8 mouse cellular contexts compared by ENCODE assay signal in genomic region chr5:146963937-146964278, GRCm38 (mm10). TPM values are rescaled to one million over a fixed set of nuclear protein-coding genes. Genes with fewer than 3 reads are reported as not detected.
DNase-seq lines count a peak whose midpoint lies in the region; ATAC-seq and TF ChIP-seq lines count a peak whose summit lies in the region.

No protein-coding gene starts in this region.

- H3K27ac ChIP-seq in heart, adult 2 months: peak overlapping the region; percentile 62
- H3K27ac ChIP-seq in hindbrain, embryonic 10.5 days: peak overlapping the region; percentile 89

- no peaks in the 10 kb centered on the region for H3K27me3 ChIP-seq in heart, adult 2 months (ENCODE audit: control insufficient read depth, insufficient read depth, low read length)
- H3K27me3 ChIP-seq in hindbrain, embryonic 10.5 days (ENCODE audit: insufficient read depth, poor library complexity, severe bottlenecking): peaks cover 11% of the 10 kb centered on the region; the same call in 1 of the 2 replicates
- peaks cover 8% of the 10 kb centered on the region for H3K27me3 ChIP-seq in megakaryocyte, embryonic 14.5 days (replicated peaks)

- TF ChIP-seq EP300 in heart, adult 2 months (IDR thresholded peaks at IDR 0.05; ENCODE audit: insufficient read depth, low read depth, low read length): no peak

- no peaks in the 10 kb centered on the region for H3K9me3 ChIP-seq in hindbrain, embryonic 10.5 days
- no peaks in the 10 kb centered on the region for H3K9me3 ChIP-seq in megakaryocyte, embryonic 14.5 days

- intact Hi-C loops in heart, adult 2 months (cut with DNase I): loop anchor here (1.0 to 10.0 kb wide), 3 partner anchors 15 to 119 kb away; partner anchors contain the start of genes Lnx2, Polr1d and Rasl11a

- TF ChIP-seq CTCF in heart, adult 2 months (IDR thresholded peaks at IDR 0.05): no peak

- H3K36me3 ChIP-seq in heart, adult 2 months (ENCODE audit: control insufficient read depth, insufficient read depth, low read length): no peaks in the 10 kb centered on the region
- peaks cover 9% of the 10 kb centered on the region for H3K36me3 ChIP-seq in hindbrain, embryonic 10.5 days
- H3K36me3 ChIP-seq in megakaryocyte, embryonic 14.5 days (replicated peaks; ENCODE audit: low read length): peaks cover 27% of the 10 kb centered on the region

- H3K4me3 ChIP-seq in heart, adult 2 months: peak overlapping the region; percentile 76
- H3K4me3 ChIP-seq in hindbrain, embryonic 10.5 days: peak overlapping the region; percentile 90
- H3K4me3 ChIP-seq in megakaryocyte, embryonic 14.5 days (replicated peaks): peak overlapping the region; percentile 100

- WGBS in heart, adult 2 months: 57% methylated on average over 8 of the region's 8 CpGs
- 55% methylated on average over 8 of the region's 8 CpGs for WGBS in hindbrain, embryonic 10.5 days

- no peaks in the 10 kb centered on the region for H3K79me2 ChIP-seq in heart, adult 2 months (replicated peaks; ENCODE audit: control insufficient read depth, insufficient read depth, low read length)

- peak overlapping the region; percentile 48 for H3K9ac ChIP-seq in heart, adult 2 months (ENCODE audit: low read depth, low read length)

- DNase-seq in heart, adult 2 months: peak in 1 of 2 experiments; percentile 39
- DNase-seq in heart, postnatal 4 days: no peak
- DNase-seq in ES-CJ7 (ENCODE audit: low read depth, low spot score): peak; percentile 41
- DNase-seq in hindbrain, embryonic 10.5 days (ENCODE audit: low spot score): no peak
- no peak for DNase-seq in thymus, postnatal 14 days
- DNase-seq in embryo, embryonic 9.5 days (ENCODE audit: extremely low spot score): no peak

- no peak for TF ChIP-seq POLR2A in heart, adult 2 months (IDR thresholded peaks at IDR 0.05; ENCODE audit: insufficient read depth, low read depth, low read length)

- no peak for ATAC-seq in erythroid progenitor cell, adult 5-6 weeks (replicated peaks; ENCODE audit: low FRiP score, poor library complexity, severe bottlenecking)

- H3K4me1 ChIP-seq in heart, adult 2 months (ENCODE audit: control insufficient read depth, insufficient read depth, low read length): peaks cover 7% of the 10 kb centered on the region
- H3K4me1 ChIP-seq in hindbrain, embryonic 10.5 days (replicated peaks): peaks cover 15% of the 10 kb centered on the region
- peaks cover 40% of the 10 kb centered on the region for H3K4me1 ChIP-seq in megakaryocyte, embryonic 14.5 days

RNA-seq across cellular contexts. Expression of gene Mtif3, which starts 0.3 kb away (rescaled TPM):
- total RNA-seq in heart, adult 2 months (2021): 10 to 100 TPM; 21.0 to 23.3 TPM
- polyA plus RNA-seq in heart, adult 2 months (2012; rRNA removed): 12.2 and 18.1 TPM in 2 replicates
- total RNA-seq in heart, postnatal 4 days (2021): 10 to 100 TPM; 13.3 to 15.7 TPM
- 19.0 and 23.9 TPM in 2 replicates for polyA plus RNA-seq in hindbrain, embryonic 10.5 days (2016; fragmentation: Nextera tagmentation; extraction: Ambion mirVana)
- 0.79 and 6.0 TPM in 2 replicates for polyA plus RNA-seq in megakaryocyte, embryonic 14.5 days (2012; ENCODE audit: insufficient read depth, low replicate concordance)
- 1.3 and 23.1 TPM in 2 replicates for total RNA-seq in erythroid progenitor cell, adult 5-6 weeks (2015; ENCODE audit: low replicate concordance)
- total RNA-seq in erythroid progenitor cell, adult 5-6 weeks (2017; ENCODE audit: low replicate concordance): 3.2 and 6.2 TPM in 2 replicates

RNA-seq across cellular contexts. Expression of gene Gtf3a, which starts 15.5 kb away (rescaled TPM):
- total RNA-seq in heart, adult 2 months (2021): 10 to 100 TPM; 18.4 to 19.2 TPM
- polyA plus RNA-seq in heart, adult 2 months (2012; rRNA removed): 19.2 and 23.0 TPM in 2 replicates
- 10 to 100 TPM; 29.2 to 29.5 TPM for total RNA-seq in heart, postnatal 4 days (2021)
- polyA plus RNA-seq in hindbrain, embryonic 10.5 days (2016; fragmentation: Nextera tagmentation; extraction: Ambion mirVana): 115 and 118 TPM in 2 replicates
- polyA plus RNA-seq in megakaryocyte, embryonic 14.5 days (2012; ENCODE audit: insufficient read depth, low replicate concordance): 63.5 and 83.9 TPM in 2 replicates
- total RNA-seq in erythroid progenitor cell, adult 5-6 weeks (2015; ENCODE audit: low replicate concordance): 20.9 and 21.0 TPM in 2 replicates
- total RNA-seq in erythroid progenitor cell, adult 5-6 weeks (2017; ENCODE audit: low replicate concordance): 15.3 and 19.6 TPM in 2 replicates
